Mouse (Mus musculus): ENCODE measurements around the gene Tulp2. TPM values are rescaled to one million over a fixed set of nuclear protein-coding genes. Genes with fewer than 3 reads are reported as not detected.
A peak's percentile ranks its signal among the peaks of the same experiment; 100 is the strongest.

Tulp2 gene
- total and polyA plus RNA-seq, 3 experiments: 1.1 to 1.2 TPM; not detected in 1

DNA sequence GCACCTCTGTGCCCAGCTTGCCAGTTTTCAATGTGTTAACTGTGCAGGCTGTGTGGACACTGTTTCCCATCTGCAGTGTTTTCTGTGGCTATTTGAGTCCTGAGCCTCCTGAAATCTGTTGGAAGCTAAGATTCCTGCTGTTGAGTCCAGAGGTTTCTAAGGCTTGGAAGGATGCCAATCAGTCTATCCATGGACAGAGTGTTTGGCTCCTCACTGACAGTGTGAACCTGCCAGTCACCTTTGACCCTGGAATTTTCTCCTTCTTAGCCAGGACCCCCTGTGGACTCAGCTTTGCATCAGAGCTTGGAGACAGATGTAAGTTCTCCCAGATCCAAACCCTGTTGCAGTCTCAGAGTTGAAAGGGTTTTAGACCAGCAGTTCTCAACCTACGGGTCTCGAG lies 58.5 kb downstream of the Tulp2 start:
- Histone ChIP-seq H3K4me3 (ENCODE audit: control insufficient read depth in 1 of 2, insufficient read depth in 1 of 2, low read depth in 2 of 2, low read length in 2 of 2) (no peak overlapping the region), H3K4me1 (ENCODE audit: control insufficient read depth in 1 of 2, insufficient read depth in 2 of 2, low read length in 2 of 2) (no peaks in the 10 kb centered on the region), H3K36me3 (ENCODE audit: control insufficient read depth in 1 of 2, insufficient read depth in 2 of 2, low read length in 2 of 2) (no peaks in the 10 kb centered on the region), H3K27me3 (ENCODE audit: control insufficient read depth in 1 of 2, insufficient read depth in 2 of 2, low read length in 2 of 2) (0 out of 4 replicates have a peak, but pooled peaks cover 0 to 6% of the 10 kb centered on the region in 2 experiments), H3K9me3 (replicated peaks; ENCODE audit: insufficient read depth, low read length) (no peaks in the 10 kb centered on the region), H3K79me2 (ENCODE audit: control insufficient read depth, insufficient read depth, low read length, poor library complexity) (no peaks in the 10 kb centered on the region), H3K9ac (ENCODE audit: control insufficient read depth, low read depth, low read length, poor library complexity, severe bottlenecking) (no peak overlapping the region), H3K27ac (ENCODE audit: control insufficient read depth, low read depth, low read length) (no peak overlapping the region)
- TF ChIP-seq ETS1 (IDR thresholded peaks at IDR 0.05; ENCODE audit: low read depth, low read length) (no peak), POLR2AphosphoS2 (IDR thresholded peaks at IDR 0.05; ENCODE audit: low read length) (no peak), ZKSCAN1 (IDR thresholded peaks at IDR 0.05; ENCODE audit: low read depth, low read length) (no peak), MAZ (IDR thresholded peaks at IDR 0.05; ENCODE audit: low read depth, low read length) (no peak), NRF1 (IDR thresholded peaks at IDR 0.05; ENCODE audit: insufficient read depth, low read depth, low read length, poor library complexity, severe bottlenecking) (no peak), POLR2A (IDR thresholded peaks at IDR 0.05; ENCODE audit: control insufficient read depth in 1 of 2, insufficient read depth in 1 of 2, low read depth in 1 of 2, low read length in 2 of 2, poor library complexity in 1 of 2) (no peak)
- DNase-seq (ENCODE audit: low read depth, low spot score): no peak

DNA sequence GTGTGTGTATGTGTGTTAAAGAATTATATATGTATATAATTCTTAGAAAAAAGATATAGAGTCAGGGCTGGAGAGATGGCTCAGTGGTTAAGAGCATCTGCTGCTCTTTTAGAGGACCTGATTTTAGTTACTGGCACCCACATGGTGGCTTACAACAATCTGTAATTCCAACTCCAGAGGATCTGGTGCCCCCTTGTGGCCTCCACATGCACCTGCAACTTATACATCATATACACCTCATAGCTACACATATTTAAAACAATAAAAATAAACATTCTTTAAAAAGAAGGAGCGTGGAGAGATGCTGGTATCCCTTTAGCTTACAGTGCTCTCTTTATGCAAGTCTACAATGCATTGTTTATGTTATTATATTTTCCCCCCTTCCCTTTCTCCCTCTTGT lies 62.8 kb downstream of the Tulp2 start:
- H3K9ac ChIP-seq (ENCODE audit: control insufficient read depth, low read depth, low read length, poor library complexity, severe bottlenecking): no peak overlapping the region

DNA sequence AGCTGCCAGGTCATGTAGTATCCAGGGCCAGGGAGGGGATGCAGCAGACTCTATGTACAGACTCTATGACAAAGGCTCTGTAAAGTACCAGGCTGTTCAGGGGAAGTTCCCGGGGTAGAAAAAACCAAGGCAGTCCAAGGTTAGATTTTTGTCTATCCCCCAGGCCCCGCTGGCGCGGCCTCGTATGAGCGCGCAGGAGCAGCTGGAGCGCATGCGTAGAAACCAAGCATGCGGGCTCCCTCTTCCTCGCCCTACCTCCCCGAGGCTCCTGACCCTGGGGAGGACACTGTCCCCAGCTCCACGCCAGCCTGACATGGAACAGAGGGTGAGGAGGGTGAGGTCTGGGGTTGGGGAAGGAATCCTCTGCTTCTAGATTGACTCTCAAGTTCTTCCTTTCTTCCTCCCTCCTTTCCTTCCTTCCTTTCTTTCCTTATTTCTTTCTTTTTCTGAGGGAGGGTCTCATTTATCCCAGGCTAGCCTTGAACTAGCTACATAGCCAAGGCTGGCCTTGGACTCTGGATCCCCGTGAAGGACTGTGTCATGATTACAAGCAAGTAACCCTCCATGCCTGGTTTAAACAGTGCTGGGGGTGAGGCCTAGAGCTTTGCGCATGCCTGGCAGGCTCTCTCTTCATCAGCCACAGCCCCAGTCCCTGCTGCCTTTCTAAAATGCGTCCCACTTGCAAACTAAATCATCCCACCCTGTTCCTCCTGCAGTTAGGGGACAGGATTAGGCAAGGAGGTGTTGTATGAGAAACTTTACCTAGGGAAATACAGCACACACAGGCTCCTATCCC lies 68.2 kb downstream of the Tulp2 start:
- TF ChIP-seq NRF1 (IDR thresholded peaks at IDR 0.05; ENCODE audit: insufficient read depth, low read depth, low read length, poor library complexity, severe bottlenecking) (peak; percentile 21; the same call in 1 of the 2 replicates), CTCF (IDR thresholded peaks at IDR 0.05 in 2 of 3, conservative IDR thresholded peaks at IDR 0.05 in 1 of 3; ENCODE audit: control insufficient read depth in 1 of 3, insufficient read depth in 1 of 3, low read depth in 2 of 3, low read length in 3 of 3, poor library complexity in 1 of 3, severe bottlenecking in 1 of 3) (no peak)
- Histone ChIP-seq H3K27me3 (ENCODE audit: control insufficient read depth in 1 of 2, insufficient read depth in 2 of 2, low read length in 2 of 2) (peaks cover 0 to 3% of the 10 kb centered on the region in 2 experiments; a peak in 1 of 4 replicates), H3K9me3 (replicated peaks; ENCODE audit: insufficient read depth, low read length) (no peaks in the 10 kb centered on the region)

More for the DNA sequence above, 62.8 kb downstream of the Tulp2 start:
- TF ChIP-seq CTCF (IDR thresholded peaks at IDR 0.05 in 2 of 3, conservative IDR thresholded peaks at IDR 0.05 in 1 of 3; ENCODE audit: control insufficient read depth in 1 of 3, insufficient read depth in 1 of 3, low read depth in 2 of 3, low read length in 3 of 3, poor library complexity in 1 of 3, severe bottlenecking in 1 of 3): peak; percentile 49 to 58 (median 49)
- TF ChIP-seq CHD1 (IDR thresholded peaks at IDR 0.05; ENCODE audit: low read depth, low read length): no peak
- TF ChIP-seq JUND (IDR thresholded peaks at IDR 0.05; ENCODE audit: low read depth, low read length): no peak
- peak; percentile 52 for TF ChIP-seq RAD21 (IDR thresholded peaks at IDR 0.05; ENCODE audit: low read depth, low read length)
- TF ChIP-seq SMC3 (IDR thresholded peaks at IDR 0.05; ENCODE audit: low read depth, low read length): peak; percentile 45
- DNase-seq (ENCODE audit: low read depth, low spot score): peak; percentile 50
- peaks cover 0 to 8% of the 10 kb centered on the region in 2 experiments; a peak in 1 of 4 replicates for H3K27me3 ChIP-seq (ENCODE audit: control insufficient read depth in 1 of 2, insufficient read depth in 2 of 2, low read length in 2 of 2)
- no peak overlapping the region for H3K27ac ChIP-seq (ENCODE audit: control insufficient read depth, low read depth, low read length)
- no peaks in the 10 kb centered on the region for H3K9me3 ChIP-seq (replicated peaks; ENCODE audit: insufficient read depth, low read length)
- H3K36me3 ChIP-seq (ENCODE audit: control insufficient read depth in 1 of 2, insufficient read depth in 2 of 2, low read length in 2 of 2): no peaks in the 10 kb centered on the region
- H3K4me1 ChIP-seq (ENCODE audit: control insufficient read depth in 1 of 2, insufficient read depth in 2 of 2, low read length in 2 of 2): no peaks in the 10 kb centered on the region
- no peak overlapping the region for H3K4me3 ChIP-seq (ENCODE audit: control insufficient read depth in 1 of 2, insufficient read depth in 1 of 2, low read depth in 2 of 2, low read length in 2 of 2)
- H3K79me2 ChIP-seq (ENCODE audit: control insufficient read depth, insufficient read depth, low read length, poor library complexity): no peaks in the 10 kb centered on the region

More for the DNA sequence above, 68.2 kb downstream of the Tulp2 start:
- no peak for DNase-seq (ENCODE audit: low read depth, low spot score)
- Histone ChIP-seq H3K9ac (ENCODE audit: control insufficient read depth, low read depth, low read length, poor library complexity, severe bottlenecking) (no peak overlapping the region), H3K4me1 (ENCODE audit: control insufficient read depth in 1 of 2, insufficient read depth in 2 of 2, low read length in 2 of 2) (no peaks in the 10 kb centered on the region), H3K36me3 (ENCODE audit: control insufficient read depth in 1 of 2, insufficient read depth in 2 of 2, low read length in 2 of 2) (no peaks in the 10 kb centered on the region), H3K4me3 (ENCODE audit: control insufficient read depth in 1 of 2, insufficient read depth in 1 of 2, low read depth in 2 of 2, low read length in 2 of 2) (no peak overlapping the region), H3K27ac (ENCODE audit: control insufficient read depth, low read depth, low read length) (no peak overlapping the region), H3K79me2 (ENCODE audit: control insufficient read depth, insufficient read depth, low read length, poor library complexity) (no peaks in the 10 kb centered on the region)

Measured in MEL (cell line).